In genomic region chr15:102965892-102966775, GRCm38 (mm10) we compare ENCODE assay signal across 8 mouse cellular contexts. TPM values are rescaled to one million over a fixed set of nuclear protein-coding genes. Genes with fewer than 3 reads are reported as not detected.
A peak's percentile ranks its signal among the peaks of the same experiment; 100 is the strongest.
DNase-seq lines count a peak whose midpoint lies in the region; TF ChIP-seq lines count a peak whose summit lies in the region.

No protein-coding gene starts in this region.

- WGBS in kidney, adult 2 months, result 8% methylated on average over 29 of the region's 30 CpGs

- H3K36me3 ChIP-seq in kidney, adult 2 months (ENCODE audit: control insufficient read depth, insufficient read depth, low read length), result no peaks in the 10 kb centered on the region

- peak; percentile 80 for TF ChIP-seq CTCF in kidney, adult 2 months (conservative IDR thresholded peaks at IDR 0.05; ENCODE audit: insufficient read depth, insufficient read length, low read depth, low read length)

- peaks cover 4% of the 10 kb centered on the region; the same call in 1 of the 2 replicates for H3K4me1 ChIP-seq in kidney, adult 2 months (ENCODE audit: control insufficient read depth, insufficient read depth, low read length)

- peak; percentile 43 for TF ChIP-seq POLR2A in kidney, adult 2 months (IDR thresholded peaks at IDR 0.05; ENCODE audit: low read depth, low read length)

- H3K27me3 ChIP-seq in kidney, adult 2 months (replicated peaks; ENCODE audit: control insufficient read depth, insufficient read depth, low read length), result no peaks in the 10 kb centered on the region

- DNase-seq in cerebellum, postnatal 14 days, result peak; percentile 44 to 73
- DNase-seq in cerebellum, adult 8-10 months, result no peak
- DNase-seq in c-Kit-positive CD71-positive TER-119-negative erythroid progenitor cells, embryonic 14.5 days (ENCODE audit: low read depth), result peak; percentile 50
- DNase-seq in gastrocnemius, postnatal 4 days (ENCODE audit: low spot score in 2 of 2), result peak; percentile 96 to 97
- DNase-seq in kidney, adult 2 months, result peak; percentile 96
- DNase-seq in lung, postnatal 10 days, result peak; percentile 74
- peak; percentile 80 for DNase-seq in ovary, postnatal 36 days (ENCODE audit: low spot score)
- peak; percentile 63 to 90 for DNase-seq in urinary bladder, postnatal 36 days (ENCODE audit: low spot score in 2 of 2)

- H3K27ac ChIP-seq in kidney, adult 2 months (ENCODE audit: insufficient read depth, low read depth, low read length), result peak overlapping the region; percentile 93

- H3K4me3 ChIP-seq in kidney, adult 2 months (ENCODE audit: insufficient read depth, low read depth, low read length), result peak overlapping the region; percentile 59

RNA-seq across cellular contexts. Expression of gene Hoxc10, which starts 0.5 kb away (rescaled TPM):
- total RNA-seq in gastrocnemius, postnatal 4 days (2021), result 10 to 100 TPM; 45.2 to 46.4 TPM
- 16.4 and 16.7 TPM in 2 replicates for polyA plus RNA-seq in kidney, adult 2 months (2012; rRNA removed)

RNA-seq across cellular contexts. Expression of gene Hoxc5, which starts 1.1 kb away (rescaled TPM):
- total RNA-seq in gastrocnemius, postnatal 4 days (2021), result 1 to 10 TPM; 4.1 to 5.0 TPM
- polyA plus RNA-seq in kidney, adult 2 months (2012; rRNA removed), result 4.0 and 4.1 TPM in 2 replicates

RNA-seq across cellular contexts. Expression of gene Hoxc9, which starts 10.1 kb away (rescaled TPM):
- 1 to 10 TPM; 8.4 to 8.6 TPM for total RNA-seq in gastrocnemius, postnatal 4 days (2021)
- 5.5 and 7.3 TPM in 2 replicates for polyA plus RNA-seq in kidney, adult 2 months (2012; rRNA removed)

RNA-seq across cellular contexts. Expression of gene Hoxc11, which starts 11.9 kb away (rescaled TPM):
- 10 to 100 TPM; 11.0 to 12.0 TPM for total RNA-seq in gastrocnemius, postnatal 4 days (2021)
- 0.25 and 0.30 TPM in 2 replicates for polyA plus RNA-seq in kidney, adult 2 months (2012; rRNA removed)

RNA-seq across cellular contexts. Expression of gene Hoxc8, which starts 24.3 kb away (rescaled TPM):
- 1 to 10 TPM; 3.2 to 3.3 TPM for total RNA-seq in gastrocnemius, postnatal 4 days (2021)
- polyA plus RNA-seq in kidney, adult 2 months (2012; rRNA removed), result 3.4 and 4.0 TPM in 2 replicates
